Mouse (Mus musculus) left cerebral cortex, postnatal 25 days (tissue): ENCODE data around the gene Pccb. TPM values are rescaled to one million over a fixed set of nuclear protein-coding genes. Genes with fewer than 3 reads are reported as not detected.

ENCODE experiments used
- DNase-seq, 2 experiments: peaks; one replicate each; pipeline ENCODE4 v3.0.0; 2022; ENCODE audit warnings: low spot score in 2 of 2, mixed read lengths in 1 of 2
- intact Hi-C: fragments of 180-260 bp; cut with DNase I; formaldehyde crosslinking; loops from one replicate; pipeline ENCODE4 v1.15.1; 2025
- total RNA-seq, 2 experiments: library from RNA; stranded (reverse); gene quantifications; 2 replicates each; pipeline ENCODE4 v1.2.3; 2021

Gene Pccb
- total RNA-seq, 2 experiments from 2014 or later: 37.6 to 39.0 TPM

DNA sequence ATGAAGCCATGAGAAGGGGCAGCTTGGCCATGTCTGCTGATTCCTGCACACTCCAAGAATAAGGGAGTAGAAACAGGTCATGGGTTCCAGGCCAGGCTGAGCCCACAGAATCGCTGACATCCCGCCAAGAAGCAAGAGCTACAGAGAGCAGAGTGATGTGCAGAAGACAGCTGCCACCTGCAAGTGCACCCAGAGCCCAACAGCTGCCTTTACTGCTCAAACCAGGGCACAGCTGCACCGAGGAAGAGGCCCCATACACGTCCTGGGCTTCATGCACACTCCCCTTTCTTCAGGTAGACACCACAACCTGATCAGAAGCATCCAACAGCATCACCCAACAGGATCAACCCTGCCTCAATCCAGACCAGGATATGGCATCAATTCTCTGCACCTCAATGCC is 40.8 kb downstream of the Pccb start:
- intact Hi-C loops: no loop called here
- no peak for DNase-seq

DNA sequence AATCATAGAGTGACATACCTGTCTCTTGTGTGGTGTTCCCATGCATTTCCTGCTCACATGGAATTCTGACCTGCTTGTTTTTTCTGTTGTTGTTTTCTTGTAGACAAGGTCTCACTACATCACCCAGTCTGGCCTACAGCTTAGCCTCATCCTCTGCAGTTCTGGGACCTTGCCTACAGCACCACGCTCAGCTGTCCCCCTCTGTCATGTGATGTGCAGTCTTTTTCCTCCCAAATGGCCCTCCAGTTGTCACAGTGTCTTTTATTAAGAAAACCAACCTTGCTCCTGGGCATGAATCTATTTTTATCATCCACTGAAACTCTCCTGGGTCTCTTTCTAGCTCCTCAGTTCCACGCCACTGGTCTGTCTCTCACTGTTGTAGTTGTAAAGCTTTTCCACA is 42.5 kb downstream of the Pccb start:
- DNase-seq: no peak
- intact Hi-C loops: no loop called here

DNA sequence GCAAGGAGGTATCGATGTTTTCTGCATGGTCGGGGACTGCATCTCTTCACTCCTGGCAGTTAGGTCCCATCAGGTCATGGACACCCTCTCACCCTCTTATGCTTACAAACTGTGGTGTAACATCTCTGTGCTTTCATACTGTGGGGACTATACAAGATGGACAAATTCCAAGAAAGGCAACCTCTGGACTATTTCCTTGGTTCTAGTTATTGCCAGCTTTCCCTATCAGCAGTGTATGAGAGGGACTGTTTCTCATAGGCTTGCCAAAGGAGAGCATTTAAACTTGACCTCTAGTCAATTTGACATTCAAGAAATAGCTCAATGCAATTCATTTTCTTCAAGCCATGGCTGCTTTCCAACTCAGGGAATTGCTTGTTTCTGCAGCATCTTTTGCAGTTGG is 43.4 kb downstream of the Pccb start:
- intact Hi-C loops: no loop called here
- no peak for DNase-seq

DNA sequence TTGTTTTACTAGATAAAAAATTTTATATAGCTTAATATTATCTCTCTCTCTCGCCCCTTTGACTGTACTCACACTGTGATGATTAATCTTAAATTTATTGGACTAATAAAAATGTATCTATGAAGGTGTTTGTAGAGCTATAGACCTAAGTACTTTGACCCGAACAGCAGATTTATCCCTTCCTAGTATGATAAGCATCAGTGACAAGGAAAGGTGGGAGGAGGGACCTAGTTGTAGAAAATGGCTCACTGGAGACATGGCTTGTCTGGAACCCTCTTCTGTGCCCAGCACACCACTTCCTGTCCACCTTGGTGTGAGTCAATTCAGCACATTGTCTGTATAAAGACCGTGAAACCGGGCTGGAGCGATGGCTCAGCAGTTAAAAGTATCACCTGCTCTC is 44.1 kb downstream of the Pccb start:
- DNase-seq: no peak
- intact Hi-C loops: no loop called here

- intact Hi-C loops: no loop called here
- DNase-seq: no peak
Observed at GRCm38 (mm10) chr9:100987850-100988249, 46.8 kb downstream of the Pccb start.

GRCm38 (mm10) chr9:100987006-100987405 is 47.7 kb downstream of the Pccb start:
- intact Hi-C loops: no loop called here
- no peak for DNase-seq

DNA sequence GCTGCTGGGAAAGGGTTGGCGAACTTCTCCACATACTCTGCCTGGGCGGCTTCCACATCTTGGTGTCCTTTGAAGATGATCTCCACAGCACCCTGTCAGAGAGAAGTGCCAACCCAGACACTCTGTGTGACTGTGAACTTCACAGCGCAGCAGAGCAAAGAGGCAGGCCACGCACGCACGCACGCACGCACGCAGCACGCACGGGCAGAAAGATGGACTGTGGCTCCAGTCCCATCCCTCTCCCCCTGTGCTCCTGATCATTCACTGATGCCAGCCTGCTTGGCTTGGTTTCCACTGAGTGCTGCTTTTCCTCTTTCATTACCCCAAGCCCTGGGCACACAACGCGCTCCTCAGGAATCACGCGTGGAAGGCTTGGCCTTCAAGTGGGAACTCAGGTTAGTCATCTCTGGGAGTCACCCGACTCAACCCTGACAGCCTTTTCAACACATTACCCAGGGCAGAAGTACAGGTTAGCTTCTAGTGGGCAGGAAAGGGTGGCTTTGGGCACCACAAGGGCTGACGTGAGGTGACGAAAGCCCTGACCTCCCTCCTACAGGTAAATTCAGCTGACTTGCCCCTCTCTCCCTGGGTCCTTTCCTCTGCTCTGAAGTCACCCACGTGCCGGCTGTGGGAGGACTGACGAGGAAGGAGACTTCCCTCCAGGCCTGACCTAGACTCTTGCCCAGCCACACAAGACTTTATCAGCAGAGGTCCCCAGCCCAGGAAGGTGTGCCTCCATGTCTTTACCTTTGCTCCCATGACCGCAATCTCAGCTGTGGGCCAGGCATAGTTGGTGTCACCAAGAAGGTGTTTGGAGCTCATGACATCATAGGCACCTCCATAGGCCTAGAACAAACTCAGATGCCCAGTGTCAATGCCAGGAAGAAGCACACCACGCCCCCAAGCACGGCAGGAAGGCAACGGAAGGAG is 50.1 kb downstream of the Pccb start:
- no peak for DNase-seq
- intact Hi-C loops: no loop called here

DNA sequence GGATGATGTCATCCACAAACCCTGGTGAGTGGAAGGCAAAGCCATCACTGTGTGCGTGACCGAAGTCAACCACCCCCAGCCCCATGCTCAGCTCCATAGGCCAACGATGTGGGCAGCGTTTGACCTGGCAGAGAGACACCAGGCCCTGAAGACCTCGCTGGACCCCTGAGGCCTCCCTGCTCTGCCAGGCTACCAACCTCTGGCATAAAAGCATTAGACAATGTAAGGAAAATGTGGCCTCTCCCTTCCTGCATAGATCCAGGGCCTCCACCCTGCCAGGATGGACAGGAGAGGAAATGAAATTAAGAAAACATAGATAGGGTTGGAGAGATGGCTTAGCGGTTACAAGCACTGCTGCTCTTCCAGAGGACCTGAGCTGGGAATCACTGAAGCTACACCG is 51.9 kb downstream of the Pccb start:
- intact Hi-C loops: no loop called here
- DNase-seq: no peak

- intact Hi-C loops: no loop called here
- DNase-seq: no peak
Observed at GRCm38 (mm10) chr9:100979260-100979659, 55.4 kb downstream of the Pccb start.

GRCm38 (mm10) chr9:100978666-100979065 is 56.0 kb downstream of the Pccb start:
- intact Hi-C loops: no loop called here
- no peak for DNase-seq

GRCm38 (mm10) chr9:100969461-100969860 is 65.2 kb downstream of the Pccb start:
- DNase-seq: no peak
- intact Hi-C loops: no loop called here

DNA sequence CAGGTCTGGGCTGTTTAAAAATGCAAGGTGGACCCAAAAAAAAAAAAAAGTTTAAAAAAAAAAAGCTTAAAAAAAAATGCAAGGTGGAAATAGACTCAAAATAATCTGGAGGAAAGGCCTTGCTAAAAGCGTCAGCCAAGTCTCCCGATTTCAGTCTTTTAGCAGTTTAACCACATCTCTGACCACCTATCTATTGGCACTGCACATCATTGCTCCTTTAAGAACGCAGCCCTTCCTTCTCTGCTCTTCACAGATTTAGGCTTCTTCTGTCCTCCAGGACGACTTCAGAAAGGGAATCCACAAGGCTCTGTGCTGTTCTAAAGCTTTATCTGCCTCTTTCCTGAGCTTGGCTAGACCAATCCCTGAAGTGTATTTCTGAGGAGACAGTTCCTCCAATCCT is 70.6 kb downstream of the Pccb start:
- intact Hi-C loops: no loop called here
- DNase-seq: no peak

DNA sequence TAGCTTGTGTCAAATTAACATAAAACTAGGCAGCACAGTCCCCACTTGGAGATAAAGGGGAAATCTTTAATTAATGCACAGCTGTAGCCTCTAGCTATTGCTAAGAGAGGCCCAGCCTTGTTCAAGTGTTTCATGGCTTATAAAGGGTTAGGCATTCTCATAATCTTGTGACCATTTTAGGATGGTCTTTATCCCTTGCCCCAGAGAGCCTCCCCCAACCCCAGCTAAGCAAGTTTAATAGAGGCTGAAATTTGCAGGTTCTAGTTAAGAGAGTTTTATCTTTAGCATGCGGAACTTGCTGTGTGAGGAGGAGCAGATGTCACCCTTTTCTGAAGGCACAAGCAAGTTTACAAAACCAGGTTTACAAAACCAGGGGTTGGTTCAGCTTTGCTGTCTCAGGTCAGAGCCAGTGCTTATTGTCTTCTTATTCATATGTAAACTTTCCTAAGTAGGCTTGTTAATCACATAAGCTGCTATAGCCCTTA is 71.2 kb downstream of the Pccb start:
- no peak for DNase-seq
- intact Hi-C loops: no loop called here

GRCm38 (mm10) chr9:100962903-100963427 is 71.7 kb downstream of the Pccb start:
- intact Hi-C loops: no loop called here
- no peak for DNase-seq

- intact Hi-C loops: loop anchor here (10.0 kb wide), 1 partner anchor 203 kb away; no protein-coding TSS in a partner anchor
- peak in 1 of 2 experiments; percentile 11 for DNase-seq
Observed at GRCm38 (mm10) chr9:100951481-100951880, 83.2 kb downstream of the Pccb start.

GRCm38 (mm10) chr9:100944677-100945365 is 89.9 kb downstream of the Pccb start:
- intact Hi-C loops: no loop called here
- no peak for DNase-seq

- intact Hi-C loops: no loop called here
- DNase-seq: no peak
Observed at GRCm38 (mm10) chr9:100942042-100942441, 92.7 kb downstream of the Pccb start.
